Mouse (Mus musculus) thymus, postnatal 10 days (tissue): ENCODE results near the gene Fbxl13.

ENCODE experiments used
- DNase-seq, 2 experiments: peaks; one replicate each; pipeline ENCODE4 v3.0.0; 2021; ENCODE audit warnings: low spot score in 2 of 2

Fbxl13 gene

GRCm38 (mm10) chr5:21486798-21487197 lies 158.6 kb downstream of the Fbxl13 start:
- DNase-seq = no peak

DNA sequence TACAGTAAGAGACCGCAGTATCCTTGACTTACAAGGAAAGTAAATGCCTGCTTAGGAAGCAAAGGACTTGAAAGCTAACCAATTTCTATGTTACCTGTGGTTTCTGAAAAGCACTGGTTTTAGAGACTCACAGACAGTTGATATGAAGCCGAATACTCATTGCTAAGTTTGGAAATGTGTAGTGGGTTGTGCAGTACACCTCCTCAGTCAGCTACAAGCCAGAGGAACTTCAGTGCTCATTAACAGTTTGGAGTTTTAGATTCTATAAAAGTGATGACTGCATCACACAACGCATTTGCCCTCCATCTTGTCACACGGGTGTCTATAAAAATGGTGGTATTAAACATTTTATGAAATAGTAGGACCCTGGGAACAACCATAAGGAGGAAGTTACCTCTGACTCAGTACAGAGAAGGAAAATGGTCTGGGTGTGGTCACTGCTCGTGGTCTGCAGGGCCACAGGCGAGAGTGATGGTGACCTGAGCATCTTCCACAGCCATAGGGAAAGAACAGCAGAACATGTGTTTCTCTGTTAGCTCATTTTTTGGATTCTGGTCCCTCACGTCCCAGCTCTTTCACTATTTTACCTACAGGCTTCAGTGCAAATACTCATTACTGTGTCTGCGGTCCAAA lies 160.1 kb downstream of the Fbxl13 start:
- DNase-seq = no peak

- DNase-seq = no peak
Observed at GRCm38 (mm10) chr5:21483275-21483674, 162.2 kb downstream of the Fbxl13 start.

- DNase-seq = peak in 1 of 2 experiments; percentile 4
Observed at GRCm38 (mm10) chr5:21482446-21483222, 162.8 kb downstream of the Fbxl13 start.

DNA sequence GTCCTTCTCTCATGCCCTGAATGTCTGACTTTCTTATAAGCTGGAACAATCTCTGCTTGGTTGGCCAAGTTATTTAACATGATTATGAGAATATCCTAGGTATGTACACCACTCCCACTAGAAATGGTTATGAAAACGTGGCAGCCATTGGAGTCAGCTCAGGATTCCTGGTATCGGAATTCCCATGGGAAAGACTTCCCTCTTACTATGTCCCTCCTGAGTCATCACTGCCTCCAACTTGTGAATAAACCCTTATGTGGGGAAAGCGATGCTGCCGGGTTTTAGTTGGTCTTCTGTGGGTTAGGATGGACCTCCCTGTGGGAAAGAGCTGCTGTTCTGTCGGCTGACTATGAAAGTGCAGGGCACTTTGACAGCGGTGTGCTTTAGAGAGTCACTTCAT lies 163.9 kb downstream of the Fbxl13 start:
- no peak for DNase-seq

GRCm38 (mm10) chr5:21479746-21480145 lies 165.7 kb downstream of the Fbxl13 start:
- no peak for DNase-seq

DNA sequence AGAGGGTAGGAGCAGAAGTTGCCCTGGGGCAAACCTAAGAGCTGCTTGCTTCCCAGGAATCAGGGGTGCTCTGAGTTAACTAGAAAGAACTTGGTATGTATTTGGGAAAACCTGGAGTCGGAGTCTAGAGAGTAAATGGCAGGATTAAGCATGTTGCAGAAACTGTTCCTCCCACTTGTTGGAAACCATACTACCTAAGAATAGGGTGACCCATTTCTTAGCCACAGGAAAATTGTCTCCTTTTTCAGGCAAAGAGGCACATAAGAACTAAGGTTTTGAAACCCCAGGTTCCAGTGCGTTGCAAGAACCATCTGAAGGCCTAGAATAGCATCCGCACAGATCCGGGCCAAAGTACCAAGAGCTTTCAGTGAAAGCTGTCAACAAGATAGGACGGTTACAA lies 167.0 kb downstream of the Fbxl13 start:
- no peak for DNase-seq

DNA sequence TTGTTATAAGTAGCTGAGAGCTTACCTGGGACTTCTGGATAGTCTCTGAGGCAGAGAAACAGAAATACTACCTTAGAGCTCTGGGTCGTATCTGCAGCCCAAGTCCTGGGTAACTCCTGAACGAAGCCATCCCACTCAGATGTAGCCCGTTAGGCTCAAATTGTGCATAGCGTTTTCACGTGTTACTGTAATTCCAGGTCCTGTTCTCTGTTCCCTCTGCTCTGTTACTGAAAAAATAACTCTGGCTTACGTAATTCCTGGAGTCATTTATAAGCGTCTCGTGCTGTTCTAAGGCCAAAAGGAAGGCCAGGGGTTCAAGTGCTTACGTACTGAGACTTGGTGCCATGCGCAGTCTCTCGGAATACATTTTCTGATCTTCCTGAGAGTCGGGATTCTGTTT lies 177.3 kb downstream of the Fbxl13 start:
- no peak for DNase-seq

GRCm38 (mm10) chr5:21467387-21467786 lies 178.0 kb downstream of the Fbxl13 start:
- DNase-seq = no peak

DNA sequence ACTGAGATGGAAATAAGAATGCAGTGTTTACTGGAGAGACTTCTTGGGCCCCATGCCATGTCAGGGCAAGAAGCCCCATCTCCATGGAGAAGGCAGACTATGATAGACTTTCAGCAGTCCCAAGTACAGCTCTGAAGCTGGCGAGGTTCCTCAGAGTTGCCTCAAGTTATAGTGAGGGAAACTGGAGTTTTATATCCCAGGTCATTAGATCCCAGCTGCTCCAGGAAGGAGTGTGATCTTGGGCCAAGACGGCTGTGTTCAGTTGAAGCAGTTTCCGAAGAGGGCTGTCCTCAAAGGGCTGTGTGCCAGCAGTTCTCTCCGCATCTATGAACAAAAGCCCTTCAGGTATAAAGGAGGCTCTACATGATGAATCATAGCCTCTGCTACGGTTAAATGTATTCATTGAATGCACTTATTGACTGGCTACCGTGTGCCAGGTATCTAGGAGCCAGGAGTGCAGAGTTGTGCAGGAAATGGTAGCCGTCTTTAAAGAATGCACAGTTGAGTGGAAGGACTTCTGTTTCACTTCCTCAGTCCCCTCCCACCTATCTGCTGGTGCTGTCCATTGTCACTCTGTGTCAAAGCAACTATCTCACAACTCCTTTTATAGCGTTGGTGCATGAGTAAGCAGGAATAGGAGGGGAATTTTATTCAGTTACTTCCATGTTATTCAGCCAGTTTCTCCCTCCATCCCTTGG lies 204.5 kb downstream of the Fbxl13 start:
- no peak for DNase-seq

GRCm38 (mm10) chr5:21439446-21440110 lies 205.9 kb downstream of the Fbxl13 start:
- DNase-seq = no peak

DNA sequence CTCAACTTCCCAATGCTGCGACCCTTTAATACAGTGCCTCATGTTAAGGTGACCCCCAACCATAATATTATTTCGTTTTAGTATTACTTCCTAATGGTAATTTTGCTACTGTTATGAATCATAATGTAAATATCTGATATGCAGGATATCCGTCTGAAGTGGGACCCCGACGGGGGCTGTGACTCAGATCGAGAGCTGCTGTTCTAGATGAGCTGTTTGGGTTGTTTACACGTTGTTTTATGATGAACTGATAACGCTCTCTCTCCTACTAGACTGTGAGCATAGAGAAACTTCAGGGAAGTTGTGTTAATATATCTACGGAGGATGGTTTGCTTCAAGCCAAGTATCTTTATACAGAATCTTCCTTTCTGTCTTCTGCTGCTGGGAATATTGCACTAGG lies 207.0 kb downstream of the Fbxl13 start:
- no peak for DNase-seq

DNA sequence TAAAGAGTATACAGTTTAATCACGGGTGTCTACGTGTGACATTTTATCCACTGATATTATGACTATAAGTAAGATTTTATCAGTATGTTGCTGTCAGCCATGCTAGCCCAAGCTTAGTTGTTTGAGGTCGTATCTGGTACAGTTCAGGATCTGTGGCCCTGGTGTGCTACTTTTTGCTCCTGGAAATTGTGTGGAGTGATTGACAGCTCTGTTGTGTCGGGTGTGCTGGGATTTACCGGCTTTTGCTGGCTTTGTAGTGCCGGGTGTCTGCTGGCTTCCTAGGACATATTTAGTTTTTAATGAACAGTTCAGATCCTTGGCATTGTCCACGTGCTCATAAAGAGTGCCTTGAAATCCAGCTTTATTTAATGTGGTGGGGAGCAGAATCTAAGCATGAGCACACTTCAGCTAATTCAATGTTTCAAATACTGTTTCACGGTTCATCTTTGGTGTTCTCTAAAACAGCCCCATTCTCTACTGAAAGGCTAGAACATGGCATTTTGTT lies 208.9 kb downstream of the Fbxl13 start:
- no peak for DNase-seq

- DNase-seq = no peak
Observed at GRCm38 (mm10) chr5:21434148-21434929, 211.1 kb downstream of the Fbxl13 start.
